Mouse (Mus musculus): Measurements from ENCODE around the gene 1700013G24Rik. TPM values are rescaled to one million over a fixed set of nuclear protein-coding genes. Genes with fewer than 3 reads are reported as not detected.

1700013G24Rik gene
- polyA plus RNA-seq, 1 experiment from 2014 or later: not detected

- 48% methylated on average over 9 of the region's 9 CpGs for WGBS
- H3K4me3 ChIP-seq: peak overlapping the region; percentile 70
- no peaks in the 10 kb centered on the region for H3K27me3 ChIP-seq
- ATAC-seq (ENCODE audit: borderline replicate concordance, extremely low read depth, low FRiP score, low TSS enrichment): no peak
- no peaks in the 10 kb centered on the region for H3K9me3 ChIP-seq
- H3K36me3 ChIP-seq: no peaks in the 10 kb centered on the region
- H3K4me2 ChIP-seq: peak overlapping the region; percentile 74
- peak overlapping the region; percentile 79 for H3K27ac ChIP-seq
- peaks cover 75% of the 10 kb centered on the region for H3K4me1 ChIP-seq
- H3K9ac ChIP-seq: 0 out of 2 replicates have a peak overlapping the region, but pooled peaks have one; percentile 78
Measured at GRCm38 (mm10) chr4:137470701-137471317, 17.7 kb downstream of the 1700013G24Rik start.

- Histone ChIP-seq H3K4me1 (peaks cover 80% of the 10 kb centered on the region), H3K27ac (peak overlapping the region; percentile 79), H3K27me3 (no peaks in the 10 kb centered on the region), H3K9me3 (no peaks in the 10 kb centered on the region), H3K4me2 (peak overlapping the region; percentile 74), H3K4me3 (peak overlapping the region; percentile 70), H3K36me3 (no peaks in the 10 kb centered on the region), H3K9ac (no peak overlapping the region)
- ATAC-seq (ENCODE audit: borderline replicate concordance, extremely low read depth, low FRiP score, low TSS enrichment): no peak
- WGBS: 41% methylated on average over 8 of the region's 8 CpGs
Measured at GRCm38 (mm10) chr4:137471326-137471725, 18.2 kb downstream of the 1700013G24Rik start.

- Histone ChIP-seq H3K36me3 (no peaks in the 10 kb centered on the region), H3K4me2 (peak overlapping the region; percentile 31), H3K27me3 (no peaks in the 10 kb centered on the region), H3K4me3 (no peak overlapping the region), H3K4me1 (peaks cover 83% of the 10 kb centered on the region), H3K9me3 (no peaks in the 10 kb centered on the region), H3K9ac (no peak overlapping the region), H3K27ac (peak overlapping the region; percentile 79)
- ATAC-seq (ENCODE audit: borderline replicate concordance, extremely low read depth, low FRiP score, low TSS enrichment): no peak
- WGBS: 81% methylated on average over 8 of the region's 8 CpGs
Measured at GRCm38 (mm10) chr4:137473240-137473639, 20.2 kb downstream of the 1700013G24Rik start.

GRCm38 (mm10) chr4:137473701-137474388 is 20.8 kb downstream of the 1700013G24Rik start:
- ATAC-seq (ENCODE audit: borderline replicate concordance, extremely low read depth, low FRiP score, low TSS enrichment): peak; percentile 3; the same call in 1 of the 2 replicates
- H3K9ac ChIP-seq: no peak overlapping the region
- peak overlapping the region; percentile 79 for H3K27ac ChIP-seq
- no peaks in the 10 kb centered on the region for H3K9me3 ChIP-seq
- no peaks in the 10 kb centered on the region for H3K36me3 ChIP-seq
- H3K4me2 ChIP-seq: peak overlapping the region; percentile 31
- no peak overlapping the region for H3K4me3 ChIP-seq
- no peaks in the 10 kb centered on the region for H3K27me3 ChIP-seq
- 37% methylated on average over 18 of the region's 18 CpGs for WGBS
- H3K4me1 ChIP-seq: peaks cover 88% of the 10 kb centered on the region

- Histone ChIP-seq H3K36me3 (no peaks in the 10 kb centered on the region), H3K9ac (no peak overlapping the region), H3K4me1 (peaks cover 92% of the 10 kb centered on the region), H3K4me2 (no peak overlapping the region), H3K27ac (peak overlapping the region; percentile 94), H3K27me3 (no peaks in the 10 kb centered on the region), H3K4me3 (no peak overlapping the region), H3K9me3 (no peaks in the 10 kb centered on the region)
- 82% methylated on average over 7 of the region's 7 CpGs for WGBS
- ATAC-seq (ENCODE audit: borderline replicate concordance, extremely low read depth, low FRiP score, low TSS enrichment): no peak
Measured at GRCm38 (mm10) chr4:137474694-137475093, 21.6 kb downstream of the 1700013G24Rik start.

- H3K27ac ChIP-seq: peak overlapping the region; percentile 94; the same call in 1 of the 2 replicates
- H3K4me2 ChIP-seq: peak overlapping the region; percentile 51; the same call in 1 of the 2 replicates
- H3K9me3 ChIP-seq: no peaks in the 10 kb centered on the region
- no peak for ATAC-seq (ENCODE audit: borderline replicate concordance, extremely low read depth, low FRiP score, low TSS enrichment)
- WGBS: 69% methylated on average over 13 of the region's 13 CpGs
- no peak overlapping the region for H3K9ac ChIP-seq
- no peak overlapping the region for H3K4me3 ChIP-seq
- peaks cover 92% of the 10 kb centered on the region for H3K4me1 ChIP-seq
- no peaks in the 10 kb centered on the region for H3K36me3 ChIP-seq
- no peaks in the 10 kb centered on the region for H3K27me3 ChIP-seq
Measured at GRCm38 (mm10) chr4:137475271-137476050, 22.4 kb downstream of the 1700013G24Rik start.

GRCm38 (mm10) chr4:137476065-137476760 is 23.1 kb downstream of the 1700013G24Rik start:
- Histone ChIP-seq H3K4me1 (peaks cover 92% of the 10 kb centered on the region), H3K27me3 (no peaks in the 10 kb centered on the region), H3K4me3 (peak overlapping the region; percentile 11; the same call in 1 of the 2 replicates), H3K36me3 (no peaks in the 10 kb centered on the region), H3K9ac (peak overlapping the region; percentile 21; the same call in 1 of the 2 replicates), H3K9me3 (no peaks in the 10 kb centered on the region), H3K27ac (peak overlapping the region; percentile 94), H3K4me2 (peak overlapping the region; percentile 51)
- peak; percentile 47 for ATAC-seq (ENCODE audit: borderline replicate concordance, extremely low read depth, low FRiP score, low TSS enrichment)
- 20% methylated on average over 10 of the region's 10 CpGs for WGBS

- H3K27me3 ChIP-seq: no peaks in the 10 kb centered on the region
- no peak for ATAC-seq (ENCODE audit: borderline replicate concordance, extremely low read depth, low FRiP score, low TSS enrichment)
- no peaks in the 10 kb centered on the region for H3K9me3 ChIP-seq
- 12% methylated on average over 16 of the region's 17 CpGs for WGBS
- H3K4me3 ChIP-seq: peak overlapping the region; percentile 11; the same call in 1 of the 2 replicates
- H3K36me3 ChIP-seq: no peaks in the 10 kb centered on the region
- peak overlapping the region; percentile 94 for H3K27ac ChIP-seq
- H3K4me1 ChIP-seq: peaks cover 92% of the 10 kb centered on the region
- H3K9ac ChIP-seq: peak overlapping the region; percentile 21; the same call in 1 of the 2 replicates
- peak overlapping the region; percentile 51 for H3K4me2 ChIP-seq
Measured at GRCm38 (mm10) chr4:137476761-137477237, 23.7 kb downstream of the 1700013G24Rik start.

GRCm38 (mm10) chr4:137477611-137478010 is 24.5 kb downstream of the 1700013G24Rik start:
- no peaks in the 10 kb centered on the region for H3K27me3 ChIP-seq
- H3K9me3 ChIP-seq: no peaks in the 10 kb centered on the region
- no peak overlapping the region for H3K4me2 ChIP-seq
- ATAC-seq (ENCODE audit: borderline replicate concordance, extremely low read depth, low FRiP score, low TSS enrichment): no peak
- 54% methylated on average over 6 of the region's 6 CpGs for WGBS
- no peak overlapping the region for H3K4me3 ChIP-seq
- H3K9ac ChIP-seq: no peak overlapping the region
- peaks cover 99% of the 10 kb centered on the region for H3K4me1 ChIP-seq
- H3K36me3 ChIP-seq: no peaks in the 10 kb centered on the region
- H3K27ac ChIP-seq: peak overlapping the region; percentile 94

GRCm38 (mm10) chr4:137478306-137478705 is 25.2 kb downstream of the 1700013G24Rik start:
- Histone ChIP-seq H3K9ac (no peak overlapping the region), H3K4me3 (no peak overlapping the region), H3K27me3 (no peaks in the 10 kb centered on the region), H3K27ac (peak overlapping the region; percentile 94), H3K9me3 (no peaks in the 10 kb centered on the region), H3K4me1 (peaks cover 94% of the 10 kb centered on the region), H3K36me3 (no peaks in the 10 kb centered on the region), H3K4me2 (0 out of 2 replicates have a peak overlapping the region, but pooled peaks have one; percentile 6)
- WGBS: 68% methylated on average over 5 of the region's 5 CpGs
- ATAC-seq (ENCODE audit: borderline replicate concordance, extremely low read depth, low FRiP score, low TSS enrichment): no peak

- no peak overlapping the region for H3K4me3 ChIP-seq
- no peak overlapping the region for H3K9ac ChIP-seq
- peaks cover 94% of the 10 kb centered on the region for H3K4me1 ChIP-seq
- peak overlapping the region; percentile 41; the same call in 1 of the 2 replicates for H3K4me2 ChIP-seq
- ATAC-seq (ENCODE audit: borderline replicate concordance, extremely low read depth, low FRiP score, low TSS enrichment): peak; percentile 16; the same call in 1 of the 2 replicates
- WGBS: 20% methylated on average over 6 of the region's 6 CpGs
- H3K36me3 ChIP-seq: no peaks in the 10 kb centered on the region
- peak overlapping the region; percentile 94 for H3K27ac ChIP-seq
- H3K27me3 ChIP-seq: no peaks in the 10 kb centered on the region
- no peaks in the 10 kb centered on the region for H3K9me3 ChIP-seq
Measured at GRCm38 (mm10) chr4:137479757-137480156, 26.7 kb downstream of the 1700013G24Rik start.

Data from lung, embryonic 15.5 days (tissue).